Mouse (Mus musculus): Measurements from ENCODE around the gene Spns3. TPM values are rescaled to one million over a fixed set of nuclear protein-coding genes. Genes with fewer than 3 reads are reported as not detected.

Spns3 gene
- polyA plus RNA-seq, 1 experiment, result 2.5 TPM

GRCm38 (mm10) chr11:72522616-72523041 lies 27.7 kb downstream of the Spns3 start:
- 33% methylated on average over 5 of the region's 5 CpGs for WGBS
- no peak for DNase-seq (ENCODE audit: low read depth, low spot score)

GRCm38 (mm10) chr11:72521598-72522541 lies 28.4 kb downstream of the Spns3 start:
- DNase-seq (ENCODE audit: low read depth, low spot score), result no peak
- 77% methylated on average over 5 of the region's 5 CpGs for WGBS

- no peak for DNase-seq (ENCODE audit: low read depth, low spot score)
- 54% methylated on average over 3 of the region's 3 CpGs for WGBS
Observed at GRCm38 (mm10) chr11:72519895-72520294, 30.4 kb downstream of the Spns3 start.

- 52% methylated on average over 4 of the region's 4 CpGs for WGBS
- no peak for DNase-seq (ENCODE audit: low read depth, low spot score)
Observed at GRCm38 (mm10) chr11:72519189-72519588, 31.1 kb downstream of the Spns3 start.

GRCm38 (mm10) chr11:72518449-72518848 lies 31.9 kb downstream of the Spns3 start:
- WGBS, result 68% methylated on average over 2 of the region's 2 CpGs
- DNase-seq (ENCODE audit: low read depth, low spot score), result no peak

- WGBS, result 68% methylated on average over 3 of the region's 3 CpGs
- no peak for DNase-seq (ENCODE audit: low read depth, low spot score)
Observed at GRCm38 (mm10) chr11:72514967-72515366, 35.3 kb downstream of the Spns3 start.

- no peak for DNase-seq (ENCODE audit: low read depth, low spot score)
- 91% methylated on average over 5 of the region's 5 CpGs for WGBS
Observed at GRCm38 (mm10) chr11:72508651-72509050, 41.7 kb downstream of the Spns3 start.

- no peak for DNase-seq (ENCODE audit: low read depth, low spot score)
Observed at GRCm38 (mm10) chr11:72507651-72508050, 42.7 kb downstream of the Spns3 start.

- WGBS, result 26% methylated on average over 10 of the region's 10 CpGs
- peak; percentile 72 for DNase-seq (ENCODE audit: low read depth, low spot score)
Observed at GRCm38 (mm10) chr11:72504016-72504797, 46.1 kb downstream of the Spns3 start.

GRCm38 (mm10) chr11:72503501-72503921 lies 46.8 kb downstream of the Spns3 start:
- DNase-seq (ENCODE audit: low read depth, low spot score), result no peak
- WGBS, result 40% methylated on average over 5 of the region's 5 CpGs

- 57% methylated on average over 8 of the region's 8 CpGs for WGBS
- no peak for DNase-seq (ENCODE audit: low read depth, low spot score)
Observed at GRCm38 (mm10) chr11:72502236-72502635, 48.1 kb downstream of the Spns3 start.

- 11% methylated on average over 5 of the region's 5 CpGs for WGBS
- no peak for DNase-seq (ENCODE audit: low read depth, low spot score)
Observed at GRCm38 (mm10) chr11:72501426-72502002, 48.8 kb downstream of the Spns3 start.

- no peak for DNase-seq (ENCODE audit: low read depth, low spot score)
- 88% methylated on average over 4 of the region's 4 CpGs for WGBS
Observed at GRCm38 (mm10) chr11:72500139-72500538, 50.2 kb downstream of the Spns3 start.

GRCm38 (mm10) chr11:72497367-72497766 lies 52.9 kb downstream of the Spns3 start:
- no peak for DNase-seq (ENCODE audit: low read depth, low spot score)
- WGBS, result 63% methylated on average over 4 of the region's 4 CpGs

- 27% methylated on average over 1 of the region's 1 CpGs for WGBS
- DNase-seq (ENCODE audit: low read depth, low spot score), result no peak
Observed at GRCm38 (mm10) chr11:72496775-72497174, 53.5 kb downstream of the Spns3 start.

GRCm38 (mm10) chr11:72496066-72496465 lies 54.2 kb downstream of the Spns3 start:
- 23% methylated on average over 3 of the region's 3 CpGs for WGBS
- no peak for DNase-seq (ENCODE audit: low read depth, low spot score)

GRCm38 (mm10) chr11:72494046-72494988 lies 56.0 kb downstream of the Spns3 start:
- no peak for DNase-seq (ENCODE audit: low read depth, low spot score)
- WGBS, result 73% methylated on average over 8 of the region's 8 CpGs

GRCm38 (mm10) chr11:72491130-72491960 lies 59.0 kb downstream of the Spns3 start:
- no peak for DNase-seq (ENCODE audit: low read depth, low spot score)
- WGBS, result 55% methylated on average over 15 of the region's 15 CpGs

All from large intestine, adult 2 months (tissue).